Mouse (Mus musculus) E14TG2a.4 (cell line): ENCODE data around the gene Ackr4.
A peak's percentile ranks its signal among the peaks of the same experiment; 100 is the strongest.

Experiments used
- H3K27me3 ChIP-seq: 2 replicates; pipeline ENCODE4 v1.6.1; 2014; ENCODE audit warnings: low read length, control low read depth; ENCODE audit not compliant: insufficient read depth
- H3K36me3 ChIP-seq: 2 replicates; pipeline ENCODE4 v1.6.1; 2014; ENCODE audit warnings: low read length, control low read depth; ENCODE audit not compliant: insufficient read depth
- H3K4me1 ChIP-seq: replicated peaks from 2 replicates; pipeline ENCODE4 v1.6.1; 2014; ENCODE audit warnings: low read depth, low read length, control low read depth
- H3K4me3 ChIP-seq: replicated peaks from 2 replicates; pipeline ENCODE4 v1.5.1; 2014; ENCODE audit warnings: mild to moderate bottlenecking, low read length
- H3K9me3 ChIP-seq: 2 replicates; pipeline ENCODE4 v1.6.1; 2014; ENCODE audit warnings: low read length, control low read depth
- CTCF ChIP-seq: conservative IDR thresholded peaks from 2 replicates; pipeline ENCODE4 v1.5.1; 2014; ENCODE audit warnings: low read length
- NANOG ChIP-seq: IDR thresholded peaks from 2 replicates; pipeline ENCODE4 v1.6.1; 2014; ENCODE audit warnings: borderline replicate concordance, low read length, mixed read lengths
- POU5F1 ChIP-seq: IDR thresholded peaks from 2 replicates; pipeline ENCODE4 v1.6.1; 2014; ENCODE audit warnings: low read length, borderline replicate concordance

The Ackr4 gene

DNA sequence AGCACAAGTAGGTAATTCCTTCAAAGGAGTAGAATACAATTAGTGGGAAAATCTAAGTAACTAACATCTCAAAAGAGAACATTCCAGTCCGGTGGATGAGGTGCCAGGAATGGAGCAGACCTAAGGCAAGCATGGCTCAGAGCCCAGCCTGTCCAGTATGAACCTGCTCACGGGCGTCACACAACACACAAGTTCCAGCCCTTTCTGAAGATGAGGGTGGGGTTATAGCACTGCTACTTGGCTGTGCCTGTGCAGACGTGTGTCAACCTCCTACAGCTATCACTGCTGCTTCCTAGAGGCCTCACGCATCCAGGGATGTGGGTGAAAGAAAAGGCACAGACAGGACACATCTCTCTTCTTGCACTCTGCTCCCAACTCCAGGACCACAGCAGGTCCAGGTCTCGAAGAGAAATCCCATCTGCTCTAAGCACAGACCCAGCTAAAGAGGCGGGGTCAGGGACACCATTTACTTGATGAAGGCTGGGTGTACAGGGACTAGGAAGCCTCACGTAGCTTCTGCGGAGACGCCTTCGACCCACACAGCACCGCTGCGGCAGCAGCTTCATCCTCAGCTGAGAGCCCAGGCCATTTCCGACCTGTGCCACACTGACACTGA lies 28.5 kb upstream of the Ackr4 start:
- no peak overlapping the region for H3K4me3 ChIP-seq
- TF ChIP-seq NANOG (no peak), POU5F1 (no peak), CTCF (no peak)
- H3K4me1 ChIP-seq, result peaks cover 19% of the 10 kb centered on the region
- peaks cover 96% of the 10 kb centered on the region for H3K36me3 ChIP-seq
- H3K9me3 ChIP-seq, result no peaks in the 10 kb centered on the region
- H3K27me3 ChIP-seq, result no peaks in the 10 kb centered on the region

- no peaks in the 10 kb centered on the region for H3K9me3 ChIP-seq
- H3K27me3 ChIP-seq, result no peaks in the 10 kb centered on the region
- H3K36me3 ChIP-seq, result peaks cover 66% of the 10 kb centered on the region
- no peak overlapping the region for H3K4me3 ChIP-seq
- TF ChIP-seq POU5F1, result no peak
- TF ChIP-seq NANOG, result no peak
- TF ChIP-seq CTCF, result no peak
- peaks cover 23% of the 10 kb centered on the region for H3K4me1 ChIP-seq
Observed at GRCm38 (mm10) chr9:104152121-104152520, 25.4 kb upstream of the Ackr4 start.

- Histone ChIP-seq H3K36me3 (peaks cover 37% of the 10 kb centered on the region), H3K9me3 (no peaks in the 10 kb centered on the region), H3K4me1 (peaks cover 25% of the 10 kb centered on the region), H3K27me3 (no peaks in the 10 kb centered on the region), H3K4me3 (no peak overlapping the region)
- no peak for TF ChIP-seq POU5F1
- TF ChIP-seq CTCF, result no peak
Observed at GRCm38 (mm10) chr9:104148969-104149368, 22.2 kb upstream of the Ackr4 start.

DNA sequence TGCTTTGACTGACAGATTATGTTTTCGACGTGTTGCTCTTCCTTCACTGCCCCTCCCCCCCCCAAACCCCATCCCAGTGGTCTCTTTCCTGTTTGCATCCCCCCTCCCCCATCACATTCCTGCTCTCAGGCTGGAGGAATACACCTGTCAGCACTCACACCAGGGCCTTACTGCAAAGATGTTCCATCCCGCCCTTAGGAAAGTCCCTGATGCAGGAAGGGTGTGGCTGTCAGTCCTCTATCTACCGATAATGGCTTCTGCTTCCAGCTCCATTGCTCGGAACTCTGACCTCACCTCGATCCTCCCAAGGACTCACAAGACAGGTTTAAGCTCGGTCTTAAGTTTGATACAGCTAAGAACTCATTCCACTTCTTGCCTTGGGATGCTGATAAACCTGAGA lies 19.9 kb upstream of the Ackr4 start:
- H3K9me3 ChIP-seq, result no peaks in the 10 kb centered on the region
- TF ChIP-seq CTCF, result no peak
- no peak for TF ChIP-seq POU5F1
- TF ChIP-seq NANOG, result no peak
- peaks cover 14% of the 10 kb centered on the region for H3K36me3 ChIP-seq
- no peak overlapping the region for H3K4me3 ChIP-seq
- H3K4me1 ChIP-seq, result peaks cover 24% of the 10 kb centered on the region
- H3K27me3 ChIP-seq, result no peaks in the 10 kb centered on the region

DNA sequence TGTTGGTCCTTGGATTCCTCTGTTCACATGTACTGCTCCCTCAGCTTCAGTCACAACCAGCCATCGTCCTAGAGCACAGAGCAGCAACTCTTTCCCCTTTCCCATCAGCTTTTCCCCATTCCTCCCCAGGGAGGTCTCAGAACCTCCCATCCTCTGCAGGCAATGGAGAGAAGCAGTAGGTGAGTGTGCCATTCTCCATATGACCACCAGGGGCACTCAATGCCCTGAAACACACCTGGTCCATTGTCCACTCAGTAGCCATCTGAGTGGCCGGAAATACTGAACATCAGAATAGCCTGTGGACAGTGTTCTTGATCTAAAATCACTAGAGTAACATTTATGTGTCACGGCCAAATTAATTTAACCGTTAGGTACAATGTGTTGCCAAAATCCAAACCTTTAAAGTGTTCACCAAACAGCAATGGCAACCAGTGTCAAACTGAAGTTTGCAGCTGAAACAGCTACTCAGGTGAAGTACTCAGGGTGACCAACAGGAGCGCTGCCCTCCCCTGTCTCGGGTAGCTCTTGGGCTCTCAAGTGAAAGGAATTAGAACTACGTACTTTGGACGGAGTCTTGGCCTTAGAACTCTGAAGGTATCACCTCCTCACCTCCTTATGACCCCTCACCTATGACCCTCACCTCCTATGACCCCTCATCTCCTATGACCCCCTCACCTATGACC lies 17.7 kb upstream of the Ackr4 start:
- TF ChIP-seq POU5F1, result no peak
- peak; percentile 79 for TF ChIP-seq CTCF
- H3K4me1 ChIP-seq, result peaks cover 33% of the 10 kb centered on the region
- H3K9me3 ChIP-seq, result no peaks in the 10 kb centered on the region
- no peak overlapping the region for H3K4me3 ChIP-seq
- no peaks in the 10 kb centered on the region for H3K36me3 ChIP-seq
- H3K27me3 ChIP-seq, result no peaks in the 10 kb centered on the region

DNA sequence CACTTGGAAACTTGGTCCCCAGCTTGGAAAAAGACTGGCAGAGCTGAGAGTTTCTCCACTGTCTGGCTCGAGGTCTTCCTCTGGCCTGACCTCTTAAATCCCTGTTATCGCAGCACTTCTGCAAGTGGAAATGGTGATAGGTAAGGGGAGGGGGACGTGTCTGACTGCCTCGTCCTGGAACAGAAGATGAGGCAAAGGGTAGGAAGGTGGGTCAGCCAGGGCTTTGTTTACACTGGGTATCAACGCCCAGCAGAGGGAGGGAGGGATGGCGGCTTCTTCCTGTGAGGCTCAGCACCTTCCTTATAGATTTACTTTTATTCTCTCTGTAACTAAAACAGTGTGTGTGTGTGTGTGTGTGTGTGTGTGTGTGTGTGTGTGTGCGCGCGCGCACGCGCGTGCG lies 16.1 kb upstream of the Ackr4 start:
- Histone ChIP-seq H3K36me3 (no peaks in the 10 kb centered on the region), H3K4me1 (peaks cover 33% of the 10 kb centered on the region), H3K9me3 (no peaks in the 10 kb centered on the region), H3K27me3 (no peaks in the 10 kb centered on the region), H3K4me3 (no peak overlapping the region)
- TF ChIP-seq CTCF, result no peak
- TF ChIP-seq NANOG, result no peak
- no peak for TF ChIP-seq POU5F1

GRCm38 (mm10) chr9:104140351-104140750 lies 13.6 kb upstream of the Ackr4 start:
- H3K9me3 ChIP-seq, result no peaks in the 10 kb centered on the region
- TF ChIP-seq NANOG (no peak), CTCF (no peak), POU5F1 (no peak)
- no peak overlapping the region for H3K4me3 ChIP-seq

DNA sequence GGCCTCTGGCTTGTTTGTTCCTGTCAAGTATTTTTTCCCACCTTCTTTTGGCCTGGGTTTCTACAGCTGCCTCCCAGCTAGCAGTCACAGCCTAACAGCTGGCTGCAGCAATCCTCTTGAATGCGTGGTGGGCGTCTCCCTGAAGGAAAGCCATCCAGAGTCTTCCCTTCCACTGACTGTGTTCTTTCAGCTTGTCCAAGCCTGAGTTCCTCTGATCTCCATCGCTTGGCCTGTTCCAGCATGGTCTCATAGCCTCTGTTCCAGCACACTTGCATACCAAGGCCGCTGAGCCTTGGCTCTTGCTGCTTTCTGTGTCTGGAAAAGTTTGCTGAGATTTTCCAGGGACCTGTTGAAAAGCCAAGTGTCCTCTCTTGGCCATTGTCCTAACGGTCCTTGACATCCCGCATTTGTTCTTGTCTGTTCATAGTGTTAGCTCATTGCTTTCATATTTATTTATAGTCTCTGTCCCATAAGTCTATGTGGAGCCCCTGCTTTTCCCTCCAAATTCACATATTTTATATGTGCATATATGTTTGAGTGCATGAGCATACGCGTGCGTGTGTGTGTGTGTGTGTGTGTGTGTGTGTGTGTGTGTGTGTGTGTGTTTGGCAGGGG lies 3.5 kb upstream of the Ackr4 start:
- Histone ChIP-seq H3K9me3 (no peaks in the 10 kb centered on the region), H3K36me3 (0 out of 2 replicates have a peak, but pooled peaks cover 6% of the 10 kb centered on the region), H3K4me3 (no peak overlapping the region), H3K27me3 (no peaks in the 10 kb centered on the region; the same call in 1 of the 2 replicates), H3K4me1 (peaks cover 9% of the 10 kb centered on the region)
- TF ChIP-seq CTCF, result no peak
- TF ChIP-seq POU5F1, result no peak
- no peak for TF ChIP-seq NANOG

More at GRCm38 (mm10) chr9:104140351-104140750, 13.6 kb upstream of the Ackr4 start:
- H3K36me3 ChIP-seq, result no peaks in the 10 kb centered on the region
- peaks cover 14% of the 10 kb centered on the region; the same call in 1 of the 2 replicates for H3K4me1 ChIP-seq
- no peaks in the 10 kb centered on the region for H3K27me3 ChIP-seq

DNA sequence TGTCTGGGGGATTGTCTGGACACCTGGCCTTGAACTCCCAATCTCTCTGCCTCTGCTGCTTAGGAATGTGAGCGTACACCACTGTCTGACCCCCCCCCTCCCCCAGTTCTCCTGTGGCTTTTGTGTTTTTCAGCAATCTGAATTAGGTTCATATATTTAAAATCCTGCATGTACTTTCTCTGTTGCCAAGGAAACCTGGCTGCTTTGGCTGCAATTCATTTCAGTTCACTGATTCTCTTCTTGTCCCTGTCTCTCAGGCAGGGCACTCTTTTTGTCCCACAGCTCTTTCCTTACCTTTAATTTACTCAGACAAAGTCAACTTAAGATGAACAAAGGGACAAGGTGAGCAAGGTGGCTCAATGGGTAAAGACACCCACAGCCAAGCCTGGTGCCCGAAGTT lies 1.4 kb upstream of the Ackr4 start:
- Histone ChIP-seq H3K4me1 (peaks cover 28% of the 10 kb centered on the region), H3K36me3 (0 out of 2 replicates have a peak, but pooled peaks cover 6% of the 10 kb centered on the region), H3K9me3 (no peaks in the 10 kb centered on the region), H3K27me3 (no peaks in the 10 kb centered on the region; the same call in 1 of the 2 replicates), H3K4me3 (no peak overlapping the region)
- TF ChIP-seq POU5F1 (no peak), CTCF (no peak), NANOG (no peak)
